Mouse (Mus musculus) frontal cortex, adult 2 months (tissue): ENCODE results near the gene Yes1. TPM values are rescaled to one million over a fixed set of nuclear protein-coding genes. Genes with fewer than 3 reads are reported as not detected.
A peak's percentile ranks its signal among the peaks of the same experiment; 100 is the strongest.
"Not testable (repeated sequence)": the region's sequence is repeated elsewhere in the genome, so short reads cannot be mapped to it uniquely, and the experiment has no call there.

Source experiments
- DNase-seq, 2 experiments: peaks; one replicate each; pipeline ENCODE4 v3.0.0; 2022; ENCODE audit warnings: low spot score in 1 of 2; ENCODE audit errors: extremely low spot score in 1 of 2
- polyA plus RNA-seq: library from polyadenylated mRNA; depleted of rRNA; stranded (reverse); fragments of >200 nt; gene quantifications from 2 replicates; pipeline ENCODE4 v1.2.3, GENCODE M21; 2012

Yes1 gene
- polyA plus RNA-seq, 1 experiment = 10.7 TPM

GRCm38 (mm10) chr5:32697208-32697867 is 86.4 kb downstream of the Yes1 start:
- DNase-seq = no peak

GRCm38 (mm10) chr5:32706226-32706780 is 95.3 kb downstream of the Yes1 start:
- DNase-seq = no peak

- DNase-seq = no peak
Observed at GRCm38 (mm10) chr5:32711485-32711884, 100.5 kb downstream of the Yes1 start.

GRCm38 (mm10) chr5:32712221-32713041 is 101.5 kb downstream of the Yes1 start:
- DNase-seq = no peak

GRCm38 (mm10) chr5:32713042-32713702 is 102.2 kb downstream of the Yes1 start:
- no peak for DNase-seq

- DNase-seq = peak; percentile 91 to 94
Observed at GRCm38 (mm10) chr5:32713703-32714467, 102.9 kb downstream of the Yes1 start.

- DNase-seq = no peak
Observed at GRCm38 (mm10) chr5:32717726-32718125, 106.8 kb downstream of the Yes1 start.

- DNase-seq = no peak
Observed at GRCm38 (mm10) chr5:32718916-32719315, 107.9 kb downstream of the Yes1 start.

GRCm38 (mm10) chr5:32720416-32720815 is 109.4 kb downstream of the Yes1 start:
- DNase-seq = no peak

GRCm38 (mm10) chr5:32721316-32721715 is 110.3 kb downstream of the Yes1 start:
- DNase-seq = no peak

- DNase-seq = no peak
Observed at GRCm38 (mm10) chr5:32722263-32722662, 111.3 kb downstream of the Yes1 start.

- not testable (repeated sequence) for DNase-seq
Observed at GRCm38 (mm10) chr5:32722711-32723110, 111.7 kb downstream of the Yes1 start.

GRCm38 (mm10) chr5:32723981-32724380 is 113.0 kb downstream of the Yes1 start:
- DNase-seq = no peak

- DNase-seq = not testable (repeated sequence)
Observed at GRCm38 (mm10) chr5:32725397-32725796, 114.4 kb downstream of the Yes1 start.

GRCm38 (mm10) chr5:32728300-32728699 is 117.3 kb downstream of the Yes1 start:
- DNase-seq = no peak

- no peak for DNase-seq
Observed at GRCm38 (mm10) chr5:32728851-32729250, 117.9 kb downstream of the Yes1 start.

- DNase-seq = not testable (repeated sequence)
Observed at GRCm38 (mm10) chr5:32733892-32734291, 122.9 kb downstream of the Yes1 start.

- DNase-seq = no peak
Observed at GRCm38 (mm10) chr5:32735779-32736178, 124.8 kb downstream of the Yes1 start.
